8 mouse cellular contexts compared by ENCODE assay signal in the genomic region with DNA sequence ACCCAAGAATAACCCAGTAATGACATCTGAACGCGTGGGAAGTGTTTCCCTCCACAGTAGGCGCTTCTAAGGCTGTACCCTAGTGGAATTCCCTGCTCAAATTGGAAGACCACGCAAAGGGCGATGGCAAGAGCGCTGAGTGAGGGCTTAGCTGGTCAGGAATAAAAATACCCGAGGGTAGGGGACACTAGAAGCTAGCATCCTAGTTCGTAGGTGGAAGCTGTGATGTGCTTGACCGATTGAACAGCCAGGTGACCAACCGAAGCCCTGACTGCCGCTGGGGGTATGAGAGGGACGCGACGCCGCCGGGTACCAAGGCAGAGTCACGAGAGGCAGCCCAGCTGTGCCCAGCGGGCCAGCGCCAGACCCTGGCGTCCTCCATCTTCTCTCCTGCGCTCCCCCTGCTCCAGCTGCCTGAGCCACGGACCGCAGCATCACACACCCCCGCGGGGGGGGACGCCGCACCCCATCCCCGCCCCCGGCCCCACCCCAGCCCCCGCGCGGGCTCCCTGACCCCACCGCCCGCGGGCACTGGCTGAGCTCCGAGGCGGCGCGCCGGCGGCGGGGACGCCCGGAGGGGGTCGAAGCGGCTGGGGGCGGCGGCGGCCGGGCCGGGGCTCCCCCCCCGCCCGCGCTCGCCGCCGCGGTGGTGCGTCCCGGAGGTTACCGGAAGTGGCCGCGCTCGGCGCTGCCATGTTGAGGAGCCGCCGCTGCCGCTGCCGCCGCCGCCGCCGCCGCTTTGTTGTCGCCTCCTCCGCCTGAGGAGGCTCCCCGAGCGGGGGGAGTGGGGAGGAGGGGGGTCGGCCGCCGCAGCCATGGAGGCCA. TPM values are rescaled to one million over a fixed set of nuclear protein-coding genes. Genes with fewer than 3 reads are reported as not detected.
DNase-seq lines count a peak whose midpoint lies in the region; ATAC-seq and TF ChIP-seq lines count a peak whose summit lies in the region.

A gene (plus strand): TSS at position 694 of the 825 bp plus-strand sequence.

- no peak for TF ChIP-seq CTCF in C2C12 (IDR thresholded peaks at IDR 0.05; ENCODE audit: control insufficient read depth, insufficient read depth, insufficient read length)
- no peak for TF ChIP-seq CTCF in liver, adult 2 months (IDR thresholded peaks at IDR 0.05; ENCODE audit: low read depth, low read length)

- H3K4me2 ChIP-seq in kidney, embryonic 14.5 days (replicated peaks; ENCODE audit: low read depth, low read length), result peak within 1 kb of the TSS; percentile 80

- peak within 1 kb of the TSS; percentile 97 for H3ac ChIP-seq in C2C12 (ENCODE audit: control insufficient read depth, insufficient read length, low read depth)

- H3K4me1 ChIP-seq in heart, embryonic 10.5 days, result peaks cover 35% of the 10 kb centered on the region
- H3K4me1 ChIP-seq in kidney, embryonic 14.5 days (ENCODE audit: control insufficient read depth, insufficient read depth, low read length), result peaks cover 20% of the 10 kb centered on the region
- H3K4me1 ChIP-seq in liver, adult 2 months (ENCODE audit: control insufficient read depth, insufficient read depth, low read length), result peaks cover 2% of the 10 kb centered on the region; the same call in 1 of the 2 replicates

- DNase-seq in brain, adult 2 months (ENCODE audit: low read depth, low spot score), result peak; percentile 83
- DNase-seq in heart, embryonic 10.5 days (ENCODE audit: low spot score), result peak; percentile 88
- peak; percentile 42 for DNase-seq in liver, adult 2 months (ENCODE audit: extremely low read depth, low read depth, low spot score)
- DNase-seq in spleen, postnatal 14 days (ENCODE audit: low spot score in 2 of 2), result peak; percentile 65 to 76

- peak; percentile 93 for ATAC-seq in erythroblast, adult 5-6 weeks (replicated peaks; ENCODE audit: low FRiP score, poor library complexity, severe bottlenecking)
- ATAC-seq in kidney, embryonic 14.5 days (ENCODE audit: low FRiP score, low TSS enrichment), result peak; percentile 86
- ATAC-seq in monocyte, adult 5-6 weeks (replicated peaks; ENCODE audit: insufficient number of reproducible peaks, low FRiP score, low TSS enrichment, poor library complexity, severe bottlenecking), result peak; percentile 79

- peaks cover 45% of the 10 kb centered on the region for H3K79me2 ChIP-seq in C2C12 (ENCODE audit: control insufficient read depth, insufficient read depth)
- peaks cover 17% of the 10 kb centered on the region for H3K79me2 ChIP-seq in liver, adult 2 months (ENCODE audit: control insufficient read depth, insufficient read depth, low read length)

- H3K9me3 ChIP-seq in heart, embryonic 10.5 days, result no peaks in the 10 kb centered on the region
- no peaks in the 10 kb centered on the region for H3K9me3 ChIP-seq in kidney, embryonic 14.5 days (ENCODE audit: control insufficient read depth, low read length)

- H3K27me3 ChIP-seq in C2C12 (ENCODE audit: control insufficient read depth, insufficient read depth, insufficient read length), result no peaks in the 10 kb centered on the region
- H3K27me3 ChIP-seq in heart, embryonic 10.5 days (ENCODE audit: insufficient read depth, poor library complexity, severe bottlenecking), result no peaks in the 10 kb centered on the region
- H3K27me3 ChIP-seq in kidney, embryonic 14.5 days (ENCODE audit: control insufficient read depth, insufficient read depth, low read length), result no peaks in the 10 kb centered on the region
- H3K27me3 ChIP-seq in liver, adult 2 months (ENCODE audit: control insufficient read depth, insufficient read depth, low read length), result no peaks in the 10 kb centered on the region

- peaks cover 6% of the 10 kb centered on the region for H3K36me3 ChIP-seq in C2C12 (ENCODE audit: control insufficient read depth, insufficient read depth)
- H3K36me3 ChIP-seq in heart, embryonic 10.5 days, result peaks cover under 1% of the 10 kb centered on the region; the same call in 1 of the 2 replicates
- no peaks in the 10 kb centered on the region for H3K36me3 ChIP-seq in kidney, embryonic 14.5 days (ENCODE audit: control insufficient read depth, insufficient read depth, low read length)
- H3K36me3 ChIP-seq in liver, adult 2 months (ENCODE audit: control insufficient read depth, insufficient read depth, low read length), result no peaks in the 10 kb centered on the region

- 1% methylated on average over 71 of the region's 81 CpGs for WGBS in heart, embryonic 10.5 days
- under 1% methylated on average over 33 of the region's 81 CpGs for WGBS in kidney, embryonic 14.5 days
- under 1% methylated on average over 46 of the region's 81 CpGs for WGBS in liver, adult 2 months

- H3K9ac ChIP-seq in kidney, embryonic 14.5 days (ENCODE audit: low read depth, low read length), result peak within 1 kb of the TSS; percentile 93
- H3K9ac ChIP-seq in liver, adult 2 months (ENCODE audit: low read depth, low read length), result peak within 1 kb of the TSS; percentile 92

- peak; percentile 53; the same call in 1 of the 2 replicates for TF ChIP-seq POLR2A in liver, adult 2 months (IDR thresholded peaks at IDR 0.05; ENCODE audit: extremely low read depth, insufficient read depth, low read length)

- peak within 1 kb of the TSS; percentile 99 for H3K27ac ChIP-seq in heart, embryonic 10.5 days
- H3K27ac ChIP-seq in kidney, embryonic 14.5 days (ENCODE audit: low read depth, low read length), result peak within 1 kb of the TSS; percentile 93
- H3K27ac ChIP-seq in liver, adult 2 months (replicated peaks; ENCODE audit: insufficient read depth, low read depth, low read length), result peak within 1 kb of the TSS; percentile 78

- peak within 1 kb of the TSS; percentile 91 for H3K4me3 ChIP-seq in C2C12 (ENCODE audit: insufficient read depth, poor library complexity, severe bottlenecking)
- peak within 1 kb of the TSS; percentile 97 for H3K4me3 ChIP-seq in heart, embryonic 10.5 days
- peak within 1 kb of the TSS; percentile 84 for H3K4me3 ChIP-seq in kidney, embryonic 14.5 days (ENCODE audit: low read length)
- peak within 1 kb of the TSS; percentile 90 for H3K4me3 ChIP-seq in liver, adult 2 months (ENCODE audit: insufficient read depth, low read depth, low read length)

- peaks cover 39% of the 10 kb centered on the region for H3K79me3 ChIP-seq in C2C12 (ENCODE audit: low read depth)

TF ChIP-seq in C2C12, 6 proteins besides CTCF, POLR2A, EP300 and RAD21:
- TF ChIP-seq MAX (IDR thresholded peaks at IDR 0.05), result no peak
- TF ChIP-seq FOSL1 (IDR thresholded peaks at IDR 0.05; ENCODE audit: insufficient read depth, low read length, poor library complexity, severe bottlenecking), result no peak
- TF ChIP-seq USF1 (IDR thresholded peaks at IDR 0.05; ENCODE audit: low read depth), result no peak
- TF ChIP-seq MYOD1 (IDR thresholded peaks at IDR 0.05; ENCODE audit: control insufficient read depth, insufficient read length, low read depth), result no peak
- no peak for TF ChIP-seq CEBPB (IDR thresholded peaks at IDR 0.05; ENCODE audit: low read depth)
- no peak for TF ChIP-seq MYOG (IDR thresholded peaks at IDR 0.05; ENCODE audit: control insufficient read depth, extremely low read depth, insufficient read length)

RNA-seq across cellular contexts. Expression of the gene that starts here (rescaled TPM):
- polyA plus RNA-seq in C2C12 (2012; fragmentation: generic; extraction: Trizol), result 13.3 TPM
- total RNA-seq in erythroblast, adult 5-6 weeks (2015; ENCODE audit: low replicate concordance), result 15.8 and 23.4 TPM in 2 replicates
- 7.9 and 11.7 TPM in 2 replicates for total RNA-seq in erythroblast, adult 5-6 weeks (2017; ENCODE audit: low replicate concordance)
- polyA plus RNA-seq in heart, embryonic 10.5 days (2016; fragmentation: Nextera tagmentation; extraction: Ambion mirVana), result 24.2 and 34.1 TPM in 2 replicates
- 39.4 and 50.7 TPM in 2 replicates for polyA plus RNA-seq in kidney, embryonic 14.5 days (2014; fragmentation: Nextera tagmentation; extraction: Ambion mirVana)
- 5.8 and 6.6 TPM in 2 replicates for total RNA-seq in liver, adult 2 months (2014; rRNA removed)
- 3.6 and 3.8 TPM in 2 replicates for polyA plus RNA-seq in liver, adult 2 months (2012; rRNA removed)
- 45.9 to 57.0 TPM (median 46.6 TPM) in 3 replicates for total RNA-seq in monocyte, adult 5-6 weeks (2017)

Comparison
In these comparisons a context has a peak if more than half of its experiments do, and no peak if none do; other contexts are left out.
1. Peak in every context shown above with its lines: DNase-seq, ATAC-seq, H3K4me3 ChIP-seq and H3K27ac ChIP-seq.